Mouse (Mus musculus) left cerebral cortex, postnatal 4 days (tissue): ENCODE measurements around the gene Tmem30b. TPM values are rescaled to one million over a fixed set of nuclear protein-coding genes. Genes with fewer than 3 reads are reported as not detected.

Experiments used
- DNase-seq: peaks from one replicate; pipeline ENCODE4 v3.0.0-alpha.2; 2022
- intact Hi-C: fragments of 180-260 bp; cut with DNase I; formaldehyde crosslinking; loops from one replicate; pipeline ENCODE4 v1.15.1; 2025
- total RNA-seq, 2 experiments: library from RNA; stranded (reverse); gene quantifications; 2 replicates each; pipeline ENCODE4 v1.2.3; 2021

Tmem30b gene
- under 1 TPM; 0.28 to 0.42 TPM for total RNA-seq

DNA sequence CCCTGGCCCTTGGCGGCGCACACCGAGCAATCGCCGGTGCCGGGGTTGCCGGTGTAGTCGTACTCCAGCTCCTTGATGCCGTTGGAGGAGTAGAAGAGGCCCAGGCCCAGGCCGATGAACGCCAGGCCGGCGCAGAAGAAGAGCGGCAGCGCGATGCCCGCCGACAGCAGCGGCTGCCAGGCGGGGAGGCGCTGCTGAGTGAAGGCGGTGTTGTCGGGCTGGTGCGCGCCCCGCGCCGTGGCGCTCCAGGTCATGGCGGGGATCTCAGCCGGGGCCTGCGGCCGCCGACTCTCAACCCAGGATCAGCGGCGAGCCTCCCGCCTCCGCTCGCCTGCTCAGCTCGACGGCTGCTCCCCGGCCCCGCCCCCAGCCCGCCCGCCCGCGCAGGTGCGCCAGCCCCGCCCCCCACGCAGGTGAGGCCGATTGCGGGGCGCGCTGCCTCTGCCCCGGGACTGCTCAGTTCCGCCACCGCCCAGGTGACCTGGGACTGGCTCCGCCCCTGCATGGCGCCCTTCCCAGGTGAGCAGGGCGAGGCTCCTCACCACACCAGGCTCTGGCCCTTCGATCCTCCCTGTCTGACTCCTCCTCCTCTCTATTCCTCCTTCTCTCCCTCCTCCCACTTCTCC lies at the start of gene Tmem30b:
Gene Tmem30b, minus strand, starts transcription at position 307 of the 626 bp plus-strand sequence.
- DNase-seq = no peak
- intact Hi-C loops = no loop called here

DNA sequence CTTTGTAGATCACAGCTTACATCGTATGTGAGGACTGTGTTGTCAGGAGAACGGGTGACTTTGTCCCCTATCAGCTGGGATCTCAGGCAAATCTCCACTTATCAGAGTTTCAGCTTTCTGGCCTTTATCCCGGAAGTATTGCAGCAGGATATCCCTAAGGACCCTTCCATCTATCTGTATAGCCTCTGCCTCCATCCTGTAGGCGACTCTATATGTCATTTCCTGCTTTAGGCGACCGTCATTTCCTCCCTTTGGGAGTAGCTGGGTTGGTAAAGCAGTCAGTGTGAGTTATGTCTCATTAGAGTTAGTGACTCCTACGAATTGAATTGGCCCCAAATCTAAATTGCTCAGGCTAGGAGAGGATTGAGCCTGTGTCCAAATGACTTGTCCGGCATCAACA lies 49.0 kb upstream of the Tmem30b start:
- intact Hi-C loops = no loop called here
- DNase-seq = no peak

DNA sequence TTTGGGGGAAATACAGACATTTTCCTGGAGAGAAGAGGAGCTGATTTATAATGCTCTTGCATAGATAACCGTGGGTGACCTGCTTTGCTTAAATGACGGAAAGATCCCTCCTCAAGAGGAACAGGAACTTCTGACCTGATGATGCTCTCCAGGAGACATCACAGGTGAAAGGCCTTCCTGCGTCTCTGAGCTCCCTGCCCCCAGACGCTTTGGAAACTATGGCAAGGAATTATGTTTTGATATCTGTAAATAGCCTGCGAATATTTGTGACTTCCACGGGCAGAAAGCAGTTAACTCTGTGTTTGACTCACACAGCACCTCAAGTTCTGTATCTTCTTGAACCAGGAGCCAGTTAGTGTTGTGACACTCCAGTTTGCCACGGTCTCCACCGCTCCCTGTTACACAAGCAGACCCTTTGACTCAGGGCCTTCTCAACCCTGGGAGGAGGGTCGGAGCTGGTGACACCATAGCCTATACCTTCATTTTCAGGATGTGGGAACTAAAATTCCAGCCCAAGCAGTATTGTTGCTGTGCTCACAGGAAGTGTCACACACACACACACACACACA lies 48.1 kb upstream of the Tmem30b start:
- no peak for DNase-seq
- intact Hi-C loops = no loop called here

DNA sequence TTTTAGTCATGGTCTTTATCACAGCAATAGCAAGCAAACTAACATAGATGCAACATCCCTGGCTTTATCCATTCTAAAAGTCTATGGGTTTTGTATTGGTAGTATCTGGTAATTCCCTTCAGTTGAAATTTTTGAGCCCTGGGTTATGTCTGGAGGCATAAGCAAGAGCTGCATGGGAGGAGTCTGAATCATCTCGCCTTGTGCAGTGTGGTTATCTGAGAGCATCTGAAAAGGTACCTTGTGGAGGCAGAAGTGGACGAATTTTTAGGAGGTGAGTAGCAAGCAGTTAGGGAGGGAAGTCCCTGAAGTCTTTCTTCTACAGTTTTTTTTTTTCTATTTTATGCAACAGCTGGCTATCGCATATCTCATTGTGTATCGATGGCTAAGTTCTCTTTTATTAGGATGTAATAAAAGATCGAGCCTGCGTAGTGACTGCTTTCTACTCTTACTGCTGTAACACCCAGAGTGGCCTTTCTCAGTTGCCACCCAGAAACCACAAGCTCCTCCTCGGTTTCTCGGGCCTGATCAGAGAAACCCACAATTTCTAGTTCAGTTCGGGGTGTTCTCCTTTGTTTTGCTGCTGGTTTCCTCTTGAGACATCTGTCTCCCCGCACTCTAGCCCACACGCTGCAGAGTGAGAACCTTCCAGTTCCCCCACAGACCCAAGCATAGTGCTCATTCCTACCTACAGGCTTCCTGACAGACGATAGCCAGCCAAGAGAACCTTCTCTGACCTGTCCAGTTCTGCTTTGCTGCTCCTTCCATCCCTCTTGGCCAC lies 47.0 kb upstream of the Tmem30b start:
- intact Hi-C loops = no loop called here

DNA sequence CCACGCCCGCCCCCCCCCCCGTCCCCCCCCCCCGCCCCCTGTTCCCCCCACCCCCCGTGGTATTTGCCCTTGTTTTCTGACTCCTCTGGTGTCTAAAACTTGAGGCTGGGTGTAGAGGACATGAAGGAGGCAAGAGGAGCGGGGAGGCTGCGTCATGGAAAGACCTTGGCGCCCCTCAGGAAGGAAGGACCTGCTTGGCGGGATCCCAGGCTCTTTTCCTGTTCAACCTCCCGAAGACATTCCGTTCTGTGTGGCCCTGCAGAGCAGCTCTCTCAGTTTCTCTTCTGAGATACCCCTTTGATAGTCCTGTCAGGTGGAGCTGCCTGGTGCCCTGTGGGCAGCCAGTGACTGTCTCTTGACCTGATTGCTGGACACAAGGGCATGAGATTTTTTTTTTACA lies 45.4 kb upstream of the Tmem30b start:
- intact Hi-C loops = no loop called here
- DNase-seq = no peak

More for the DNA sequence above, 47.0 kb upstream of the Tmem30b start:
- DNase-seq = no peak

DNA sequence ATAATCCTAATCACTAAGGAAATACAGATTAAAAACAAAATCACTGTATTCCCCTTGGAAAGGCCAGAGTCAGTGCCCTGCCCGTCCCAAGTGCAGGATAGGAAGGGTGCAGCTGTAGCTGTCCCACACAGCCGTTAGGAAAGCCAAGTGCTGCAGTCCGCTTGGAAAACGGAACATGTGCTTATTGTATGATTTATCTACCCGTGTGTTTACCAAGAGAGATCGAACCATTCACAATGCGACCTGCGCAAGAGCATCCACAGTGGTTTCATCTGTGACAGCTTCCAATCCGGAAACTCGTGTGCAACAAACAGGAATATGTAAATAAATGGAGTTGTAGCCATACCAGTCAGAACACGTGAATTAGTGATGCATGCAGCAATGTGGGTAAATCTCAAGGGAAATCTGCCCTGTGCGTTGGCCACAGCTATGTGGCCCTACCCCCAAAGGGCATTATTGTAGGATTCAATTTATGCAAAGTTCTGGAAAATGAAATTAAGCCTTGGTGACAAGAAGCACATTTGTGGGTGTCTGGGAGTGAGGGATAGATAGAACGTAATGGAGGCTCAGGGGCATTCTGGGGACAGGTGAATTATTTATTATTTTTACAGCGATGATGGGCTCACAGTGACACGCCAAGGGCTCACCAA lies 44.6 kb upstream of the Tmem30b start:
- DNase-seq = no peak
- intact Hi-C loops = no loop called here

DNA sequence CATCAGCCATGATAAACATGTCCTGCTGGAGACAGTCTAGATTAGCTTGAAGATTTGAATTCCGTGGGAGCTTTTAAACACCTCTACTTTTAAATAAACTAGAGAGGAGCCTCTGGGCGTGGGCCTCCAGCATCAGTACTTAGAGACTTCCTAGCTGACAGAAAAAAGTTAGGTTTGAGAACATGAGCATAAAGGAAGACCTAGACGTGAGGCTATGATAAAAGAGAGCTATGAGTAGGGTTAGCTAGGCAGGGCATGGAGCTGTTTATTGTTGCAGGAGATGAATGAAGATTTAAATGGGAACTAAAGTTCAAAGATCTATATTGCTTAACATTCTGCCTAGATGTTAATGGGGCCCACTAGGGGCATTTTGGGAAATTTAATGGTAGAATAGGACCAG lies 41.1 kb upstream of the Tmem30b start:
- DNase-seq = no peak
- intact Hi-C loops = no loop called here

DNA sequence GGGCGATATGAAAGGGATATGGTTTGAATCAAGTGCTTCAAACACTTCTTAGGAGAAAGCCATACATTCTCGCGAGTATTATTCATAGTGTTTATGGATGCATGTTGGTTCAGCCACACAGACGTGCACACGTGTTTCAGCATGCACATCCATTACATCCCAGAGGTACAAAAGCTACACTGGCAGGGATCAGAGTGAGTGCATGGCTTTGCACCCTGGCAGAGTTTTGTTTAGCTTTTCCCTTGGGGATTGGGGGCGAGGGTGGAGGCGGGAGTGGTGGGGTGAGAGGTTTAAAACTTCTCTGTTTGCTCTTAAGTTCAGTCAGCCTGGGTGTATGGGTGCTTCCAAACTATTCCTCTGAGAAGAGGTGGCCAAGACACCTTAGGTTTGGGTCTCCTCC lies 39.7 kb upstream of the Tmem30b start:
- DNase-seq = no peak
- intact Hi-C loops = no loop called here

DNA sequence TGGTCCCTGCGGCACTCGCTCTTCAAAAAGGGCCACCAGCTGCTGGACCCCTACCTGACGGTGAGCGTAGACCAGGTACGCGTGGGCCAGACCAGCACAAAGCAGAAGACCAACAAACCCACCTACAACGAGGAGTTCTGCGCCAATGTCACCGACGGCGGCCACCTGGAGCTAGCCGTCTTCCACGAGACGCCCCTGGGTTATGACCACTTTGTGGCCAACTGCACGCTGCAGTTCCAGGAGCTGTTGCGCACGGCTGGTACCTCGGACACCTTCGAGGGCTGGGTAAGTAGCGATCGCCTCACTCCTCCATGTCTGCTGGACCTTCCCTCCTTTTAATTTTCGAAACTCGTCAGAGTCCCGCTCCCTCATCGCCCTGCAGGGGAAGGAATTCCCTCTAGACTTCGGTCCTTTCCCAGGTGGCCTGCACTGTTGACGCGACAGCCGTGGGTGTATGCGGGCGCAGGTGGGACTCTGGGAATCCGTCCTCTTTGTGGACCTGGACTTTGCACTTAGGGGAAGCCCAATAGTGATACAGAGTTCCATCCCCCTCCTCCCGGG lies 39.1 kb upstream of the Tmem30b start:
- no peak for DNase-seq
- intact Hi-C loops = no loop called here

DNA sequence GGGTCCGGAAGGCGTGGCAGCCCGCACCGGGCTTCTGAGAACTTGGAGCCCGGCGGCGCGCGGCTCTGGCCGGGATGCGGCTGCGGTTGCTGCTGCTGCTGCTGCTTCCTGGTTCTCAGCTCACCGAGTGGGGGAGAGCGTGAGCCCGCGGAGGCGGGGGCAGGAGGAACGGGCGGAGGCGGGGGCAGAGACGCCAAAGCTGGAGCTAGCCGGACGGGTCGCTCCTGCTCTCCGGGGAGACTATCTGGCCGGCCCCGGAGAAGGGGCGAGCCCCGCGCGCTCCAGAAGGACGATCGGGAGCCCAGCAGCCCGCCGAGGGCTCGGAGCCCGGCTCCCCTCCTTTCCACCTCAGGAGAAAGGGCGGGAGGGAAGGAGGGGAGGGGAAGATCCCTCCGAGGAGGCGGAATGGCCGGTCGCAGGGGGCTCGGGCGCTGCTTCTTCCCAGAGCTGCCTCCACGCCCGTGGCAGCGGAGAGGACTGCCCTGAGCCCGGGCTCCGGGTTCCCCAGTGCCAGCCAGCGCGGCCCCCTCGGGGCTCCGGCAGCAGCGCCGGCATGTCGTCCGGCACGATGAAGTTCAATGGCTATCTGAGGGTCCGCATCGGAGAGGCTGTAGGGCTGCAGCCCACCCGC lies 38.5 kb upstream of the Tmem30b start, which contains the start of gene Prkch:
Gene Prkch, plus strand, starts transcription at position 187 of the 631 bp plus-strand sequence.
- DNase-seq = peak; percentile 76
- intact Hi-C loops = loop anchor here (5.0 kb wide), 1 partner anchor 103 kb away; no protein-coding TSS in a partner anchor

DNA sequence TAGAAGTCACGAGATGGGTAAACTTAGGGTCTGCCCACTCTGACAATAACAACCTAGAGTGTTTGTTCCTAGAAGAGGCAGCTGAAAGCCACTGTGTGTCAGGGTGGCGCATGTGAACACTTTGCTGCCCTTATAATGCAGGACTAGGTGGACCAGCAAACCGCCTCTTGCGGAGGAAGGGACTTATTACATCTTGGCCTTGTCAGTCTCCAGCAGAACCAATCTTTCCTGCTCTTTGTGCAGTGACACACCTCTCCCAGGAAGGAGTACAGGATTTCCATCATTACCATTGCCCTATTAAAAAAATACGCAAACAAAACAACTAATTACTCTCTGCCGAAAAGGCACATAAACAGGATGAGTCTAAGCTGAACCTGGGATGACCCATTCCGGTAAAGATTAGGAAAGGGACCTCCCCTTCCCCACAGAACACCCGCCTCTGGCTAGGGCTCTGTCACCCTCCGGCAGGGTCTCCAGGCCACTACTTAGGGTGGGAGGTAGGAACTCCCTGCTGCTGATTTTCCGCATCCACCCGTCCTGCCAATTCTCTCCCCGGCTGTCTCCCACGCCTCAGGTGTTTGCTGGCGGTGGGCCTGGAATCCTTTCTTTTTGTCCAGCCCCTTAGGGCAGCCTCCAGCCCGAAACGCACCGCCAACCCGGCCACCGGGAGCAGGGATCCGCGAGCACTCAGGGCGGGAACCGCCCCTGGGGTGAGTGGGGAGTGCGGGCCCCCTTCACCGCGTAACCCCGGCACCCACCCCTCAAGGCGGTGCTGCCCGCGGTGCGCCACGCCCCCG lies 37.8 kb upstream of the Tmem30b start:
- intact Hi-C loops = loop anchor here (5.0 kb wide), 1 partner anchor 103 kb away; no protein-coding TSS in a partner anchor
- peak; percentile 32 for DNase-seq

DNA sequence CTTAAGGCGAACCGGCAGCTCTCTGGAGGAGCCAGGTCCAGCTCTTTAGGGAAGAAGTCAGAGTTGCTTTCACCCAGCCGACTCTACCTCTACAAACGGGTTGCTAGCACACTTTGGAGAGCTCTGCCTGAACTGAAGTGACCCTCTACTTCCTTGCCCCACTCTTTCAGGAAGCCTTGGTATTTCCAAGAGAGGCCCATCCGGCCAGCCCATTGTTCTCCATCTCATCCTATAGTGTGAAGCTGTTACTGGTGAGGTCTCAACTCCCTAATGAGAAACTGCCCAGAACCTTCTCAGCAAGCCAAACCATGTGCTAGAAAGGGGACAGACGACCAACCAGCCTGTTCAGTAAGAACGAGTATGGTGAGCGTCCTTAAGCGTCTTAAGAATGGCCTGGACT lies 37.1 kb upstream of the Tmem30b start:
- no peak for DNase-seq
- intact Hi-C loops = loop anchor here (5.0 kb wide), 1 partner anchor 104 kb away; no protein-coding TSS in a partner anchor

DNA sequence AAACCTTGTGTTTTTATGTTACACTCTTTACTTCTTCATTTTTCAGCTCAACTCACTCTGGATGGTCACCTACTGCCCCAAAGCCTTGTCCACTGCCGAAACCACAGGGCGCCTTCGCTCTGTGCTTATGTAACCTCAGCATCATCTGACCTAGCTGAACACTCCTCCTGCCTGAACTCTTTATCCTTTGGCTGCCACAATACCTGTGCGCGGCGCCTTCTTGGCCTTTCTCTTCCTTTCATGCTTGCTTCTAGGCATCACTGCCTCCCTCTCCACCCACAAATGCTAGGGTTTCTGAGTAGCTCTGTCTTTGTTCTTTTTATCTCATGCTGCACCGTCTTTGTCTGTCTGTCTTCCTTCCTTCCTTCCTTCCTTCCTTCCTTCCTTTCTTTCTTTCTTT lies 34.6 kb upstream of the Tmem30b start:
- intact Hi-C loops = loop anchor here (5.0 kb wide), 1 partner anchor 106 kb away; no protein-coding TSS in a partner anchor

DNA sequence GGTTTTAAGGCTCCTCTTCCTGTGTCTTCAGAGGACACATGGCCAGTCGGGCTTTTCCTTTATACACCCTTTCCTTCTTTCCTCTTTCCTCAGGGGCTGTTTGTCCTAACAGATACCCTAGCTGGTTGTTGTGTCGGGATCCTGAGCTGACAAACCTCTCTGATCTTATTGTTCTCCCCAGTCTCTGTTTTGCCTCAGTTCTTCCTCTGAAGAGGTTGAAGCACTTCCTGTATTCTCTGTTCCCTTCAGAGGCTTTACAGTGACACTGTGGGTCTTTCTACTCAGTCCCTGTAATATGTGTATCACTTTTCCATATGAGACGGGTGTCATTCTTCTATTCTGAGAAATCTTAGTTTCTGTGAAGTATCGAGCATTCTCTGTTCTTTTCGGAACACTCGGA lies 31.9 kb upstream of the Tmem30b start:
- intact Hi-C loops = no loop called here
- DNase-seq = no peak

More for the DNA sequence above, 34.6 kb upstream of the Tmem30b start:
- DNase-seq = no peak

DNA sequence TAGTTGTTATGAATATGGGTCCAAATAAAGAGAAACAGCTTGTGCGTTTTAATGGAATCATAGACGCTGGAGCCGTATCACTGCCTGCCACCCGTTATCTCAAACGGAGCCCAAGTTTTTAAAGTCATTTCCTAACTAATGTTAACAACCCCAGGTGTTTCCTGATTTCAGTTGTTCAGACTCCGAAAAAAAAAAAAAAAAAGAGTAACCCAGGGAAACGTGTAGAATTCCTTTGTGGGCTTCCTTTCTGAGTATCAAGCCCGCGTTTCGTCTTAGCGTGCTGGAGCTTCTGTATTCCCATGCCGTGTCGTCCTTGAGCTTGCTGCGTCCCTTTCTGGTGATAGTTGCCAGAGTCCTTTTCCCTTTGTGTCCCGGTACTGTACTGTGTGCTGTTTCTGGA lies 28.4 kb upstream of the Tmem30b start:
- DNase-seq = no peak
- intact Hi-C loops = no loop called here

DNA sequence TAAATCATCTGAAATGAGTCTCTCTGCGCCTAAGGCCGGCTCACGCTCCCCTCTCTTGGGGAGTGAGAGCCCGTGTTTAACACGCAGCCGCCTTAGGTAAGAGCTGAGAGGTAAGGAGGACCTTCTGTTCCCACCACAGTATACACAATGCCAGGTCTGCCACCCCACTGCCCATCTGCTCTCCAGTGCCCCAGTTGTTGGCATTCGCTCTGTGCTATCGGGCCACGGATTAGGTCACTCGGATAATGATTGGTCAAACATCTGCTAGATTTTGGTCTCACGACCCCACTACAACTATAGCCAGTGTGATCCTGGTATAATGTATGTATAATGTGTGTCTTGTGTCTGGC lies 19.4 kb upstream of the Tmem30b start:
- intact Hi-C loops = loop anchor here (2.0 kb wide), 1 partner anchor 127 kb away; no protein-coding TSS in a partner anchor
- DNase-seq = no peak

DNA sequence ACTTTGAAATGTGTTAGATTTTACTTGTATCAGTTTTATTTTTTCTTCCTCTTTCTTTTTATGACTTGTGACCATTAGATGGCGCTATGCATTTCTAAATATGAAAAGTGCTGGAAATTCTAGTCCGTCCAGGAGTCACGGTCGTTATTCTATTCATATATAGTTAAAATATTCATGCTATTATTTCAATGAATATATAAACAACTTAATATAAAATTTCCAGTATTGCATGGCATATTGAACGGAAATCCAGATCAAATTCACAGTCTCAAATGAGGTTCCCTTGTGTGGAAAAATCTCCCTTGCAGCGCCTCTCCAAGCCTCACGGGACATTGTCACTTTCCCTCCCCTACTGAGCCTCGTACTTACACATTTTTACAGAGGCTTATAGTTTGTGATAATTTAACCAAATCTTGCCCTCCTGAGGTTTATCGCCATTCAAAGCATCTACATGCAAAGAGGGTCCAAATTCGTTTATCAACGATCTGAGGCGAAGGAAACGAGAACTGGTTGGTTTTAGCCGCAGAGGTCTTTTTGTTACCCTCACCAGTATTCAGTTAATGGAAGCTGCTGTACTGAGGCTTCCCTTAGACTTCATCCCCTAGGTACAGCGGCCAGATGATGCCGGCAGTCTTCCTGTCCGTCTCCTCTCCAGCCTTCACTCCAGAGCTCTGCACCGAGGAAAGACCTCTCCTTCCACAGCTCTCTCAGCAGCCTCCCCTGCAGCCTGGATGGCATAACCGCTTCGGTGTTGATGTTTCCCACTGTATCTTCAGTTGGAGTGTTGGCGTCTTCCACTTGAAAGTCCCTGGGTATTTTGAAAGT lies 18.8 kb upstream of the Tmem30b start:
- intact Hi-C loops = loop anchor here (2.0 kb wide), 1 partner anchor 128 kb away; no protein-coding TSS in a partner anchor

DNA sequence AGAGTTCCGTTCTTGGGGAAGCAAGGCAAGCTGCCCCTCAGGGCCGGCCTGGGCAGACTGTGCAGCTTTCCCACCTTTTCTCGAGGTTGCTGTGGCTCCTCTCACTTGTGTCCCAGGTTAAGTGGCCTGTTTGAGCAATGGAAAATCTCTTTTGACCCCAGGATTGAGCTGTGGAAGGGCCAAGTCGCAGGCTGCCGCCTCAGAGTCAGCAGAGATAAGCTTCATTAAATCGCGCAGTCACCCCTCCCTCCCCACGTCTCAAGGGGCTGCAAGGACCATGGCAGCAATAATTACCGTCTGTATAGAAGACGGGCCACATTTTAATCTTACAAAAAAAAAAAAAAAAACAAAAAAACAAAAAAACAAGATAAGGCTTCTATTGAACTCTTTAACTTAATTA lies 18.0 kb upstream of the Tmem30b start:
- intact Hi-C loops = loop anchor here (2.0 kb wide), 1 partner anchor 129 kb away; no protein-coding TSS in a partner anchor
- DNase-seq = peak; percentile 24

More for the DNA sequence above, 18.8 kb upstream of the Tmem30b start:
- no peak for DNase-seq
